Mouse (Mus musculus) liver, embryonic 11.5 days (tissue): ENCODE results near the gene Rhox2c. TPM values are rescaled to one million over a fixed set of nuclear protein-coding genes. Genes with fewer than 3 reads are reported as not detected.
"Not testable (repeated sequence)": the region's sequence is repeated elsewhere in the genome, so short reads cannot be mapped to it uniquely, and the experiment has no call there.

Experiments used
- ATAC-seq: fragments of 200-750 bp; cut with Nextera tagmentation; replicated peaks from 2 replicates; pipeline ENCODE4 v1.8.0; 2017; ENCODE audit warnings: moderate number of reproducible peaks, mild to moderate bottlenecking, moderate TSS enrichment, moderate library complexity; ENCODE audit not compliant: low FRiP score
- DNase-seq: peaks from one replicate; pipeline ENCODE4 v3.0.0-alpha.2; 2017; ENCODE audit warnings: low spot score
- H3K27ac ChIP-seq: fragments of 300-500 bp; sonication (generic); 2 replicates; pipeline ENCODE4 v1.5.1; 2014; ENCODE audit warnings: mild to moderate bottlenecking, low read depth, low read length, control low read depth
- H3K27me3 ChIP-seq: fragments of 300-500 bp; sonication (generic); replicated peaks from 2 replicates; pipeline ENCODE4 v1.6.1; 2014; ENCODE audit warnings: low read length, mixed read lengths; ENCODE audit not compliant: control insufficient read depth, insufficient read depth
- H3K36me3 ChIP-seq: fragments of 300-500 bp; sonication (generic); 2 replicates; pipeline ENCODE4 v1.6.1; 2014; ENCODE audit warnings: mild to moderate bottlenecking, low read length, moderate library complexity, mixed read lengths; ENCODE audit not compliant: control insufficient read depth, insufficient read depth
- H3K4me1 ChIP-seq: fragments of 300-500 bp; sonication (generic); replicated peaks from 2 replicates; pipeline ENCODE4 v1.6.1; 2014; ENCODE audit warnings: low read length, mixed read lengths; ENCODE audit not compliant: control insufficient read depth, insufficient read depth
- H3K4me2 ChIP-seq: fragments of 300-500 bp; sonication (generic); 2 replicates; pipeline ENCODE4 v1.6.1; 2014; ENCODE audit warnings: mild to moderate bottlenecking, control low read depth, moderate library complexity
- H3K4me3 ChIP-seq: fragments of 300-500 bp; sonication (generic); 2 replicates; pipeline ENCODE4 v1.5.1; 2014; ENCODE audit warnings: low read depth, low read length, control low read depth
- H3K9ac ChIP-seq: fragments of 300-500 bp; sonication (generic); 2 replicates; pipeline ENCODE4 v1.6.1; 2014; ENCODE audit warnings: low read depth, low read length, control low read depth
- H3K9me3 ChIP-seq: fragments of 300-500 bp; sonication (generic); 2 replicates; pipeline ENCODE4 v1.6.1; 2016; ENCODE audit warnings: low read length, inconsistent platforms, mixed read lengths; ENCODE audit not compliant: control insufficient read depth
- WGBS: fragments of 180-500 bp; shearing (Covaris S2); extraction: QIAGEN DNeasy Blood & Tissue Kit; methylation state at CpG from one replicate; pipeline ENCODE4 v1.1.7; 2014; 5-methylcytosine and 5-hydroxymethylcytosine counted together
- polyA plus RNA-seq: library from polyadenylated mRNA; unstranded; fragments of >200 nt; fragmentation: Nextera tagmentation; extraction: Ambion mirVana; gene quantifications from 2 replicates; pipeline ENCODE4 v1.2.1, GENCODE M21; 2014

The Rhox2c gene
- 0.38 TPM in 1 of 2 replicates, not detected in the other for polyA plus RNA-seq

DNA sequence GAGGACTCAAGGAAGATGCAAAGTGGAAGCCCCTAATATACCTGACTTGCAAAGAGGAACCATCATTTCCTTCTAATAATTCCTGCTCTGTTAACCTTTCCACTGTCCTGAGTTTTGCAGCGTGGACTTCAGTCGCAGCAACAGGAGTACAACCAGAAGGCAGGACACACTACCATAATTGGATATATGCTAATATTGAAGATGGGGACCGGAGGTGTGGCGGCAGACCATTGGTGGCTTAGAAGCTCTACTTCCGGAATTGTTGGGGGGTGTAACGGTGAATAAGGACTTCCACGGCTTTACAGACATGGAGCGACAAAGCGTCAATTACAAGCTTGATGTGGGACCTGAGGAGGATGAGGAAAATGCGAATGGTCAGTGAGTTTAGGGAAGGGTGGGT lies at the start of gene Rhox2c:
Gene Rhox2c, plus strand, starts transcription at position 301 of the 400 bp plus-strand sequence.
- H3K27me3 ChIP-seq: not testable (repeated sequence)

DNA sequence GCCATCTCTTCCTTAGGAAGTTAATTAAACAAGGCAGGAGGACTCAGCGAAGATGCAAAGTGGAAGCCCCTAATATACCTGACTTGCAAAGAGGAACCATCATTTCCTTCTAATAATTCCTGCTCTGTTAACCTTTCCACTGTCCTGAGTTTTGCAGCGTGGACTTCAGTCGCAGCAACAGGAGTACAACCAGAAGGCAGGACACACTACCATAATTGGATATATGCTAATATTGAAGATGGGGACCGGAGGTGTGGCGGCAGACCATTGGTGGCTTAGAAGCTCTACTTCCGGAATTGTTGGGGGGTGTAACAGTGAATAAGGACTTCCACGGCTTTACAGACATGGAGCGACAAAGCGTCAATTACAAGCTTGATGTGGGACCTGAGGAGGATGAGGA lies 41.7 kb upstream of the Rhox2c start, which contains the start of gene Rhox2b:
Gene Rhox2b, plus strand, starts transcription at position 301 of the 400 bp plus-strand sequence.
- not testable (repeated sequence) for H3K4me3 ChIP-seq, DNase-seq, H3K9me3 ChIP-seq, H3K27ac ChIP-seq, H3K4me1 ChIP-seq, H3K36me3 ChIP-seq, H3K9ac ChIP-seq, H3K27me3 ChIP-seq, H3K4me2 ChIP-seq, ATAC-seq
- WGBS: no CpG with 5 or more reads among the region's 9 CpGs

More for the DNA sequence above, at the start of gene Rhox2c:
- H3K9ac ChIP-seq, H3K27ac ChIP-seq, H3K9me3 ChIP-seq, H3K4me2 ChIP-seq, ATAC-seq, H3K36me3 ChIP-seq, DNase-seq, H3K4me3 ChIP-seq, H3K4me1 ChIP-seq: not testable (repeated sequence)
- 92% methylated on average over 7 of the region's 10 CpGs for WGBS

DNA sequence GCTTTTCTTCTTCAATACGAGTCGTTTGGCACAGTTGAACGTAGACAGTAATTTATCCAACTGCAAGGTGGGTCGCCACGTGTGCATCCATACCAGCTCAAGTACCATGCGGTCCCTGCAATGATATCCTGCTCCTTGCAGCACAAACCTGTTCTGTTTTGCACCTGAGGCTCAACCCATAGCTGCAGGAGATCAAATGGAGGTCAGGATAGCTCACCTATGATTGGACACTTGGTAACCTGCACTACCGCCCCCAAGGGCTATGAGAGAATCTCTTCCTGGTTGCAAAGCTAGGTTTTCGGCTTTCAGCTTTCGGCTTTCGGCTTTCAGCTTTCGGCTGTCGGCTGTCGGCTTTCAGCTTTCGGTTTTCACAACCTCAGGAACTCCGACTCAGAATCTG lies 21.3 kb upstream of the Rhox2c start, which contains the start of gene Rhox4b:
Gene Rhox4b, plus strand, starts transcription at position 301 of the 400 bp plus-strand sequence.
- WGBS: 85% methylated on average over 14 of the region's 15 CpGs
- H3K9ac ChIP-seq, H3K4me1 ChIP-seq, H3K4me3 ChIP-seq, H3K4me2 ChIP-seq, DNase-seq, ATAC-seq, H3K36me3 ChIP-seq, H3K27me3 ChIP-seq, H3K27ac ChIP-seq, H3K9me3 ChIP-seq: not testable (repeated sequence)

DNA sequence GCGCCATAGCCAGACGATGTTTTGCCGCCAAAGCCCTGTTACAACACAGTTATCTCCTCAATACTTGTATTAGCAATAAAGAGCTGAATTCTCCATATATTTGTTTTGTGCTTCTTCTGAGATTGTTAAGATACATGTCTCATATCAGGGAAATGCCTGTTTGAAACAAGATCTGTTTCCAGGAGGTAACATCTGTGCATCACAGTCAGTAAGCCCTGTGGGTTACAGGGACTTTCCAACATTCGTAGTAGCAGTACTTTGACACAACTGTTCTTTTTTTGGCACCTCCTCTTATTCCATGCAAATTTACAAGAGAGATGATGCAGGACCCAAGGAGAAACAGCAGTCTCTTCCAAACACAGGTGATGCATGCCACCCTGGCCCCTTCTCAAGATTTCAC lies 4.8 kb downstream of the Rhox2c start, which contains the start of gene Rhox3c:
Gene Rhox3c, plus strand, starts transcription at position 301 of the 400 bp plus-strand sequence.
- not testable (repeated sequence) for H3K4me1 ChIP-seq, H3K27me3 ChIP-seq, H3K36me3 ChIP-seq, H3K27ac ChIP-seq, H3K9me3 ChIP-seq, DNase-seq, H3K4me3 ChIP-seq, H3K9ac ChIP-seq, ATAC-seq, H3K4me2 ChIP-seq
- WGBS: 89% methylated on average over 3 of the region's 4 CpGs

DNA sequence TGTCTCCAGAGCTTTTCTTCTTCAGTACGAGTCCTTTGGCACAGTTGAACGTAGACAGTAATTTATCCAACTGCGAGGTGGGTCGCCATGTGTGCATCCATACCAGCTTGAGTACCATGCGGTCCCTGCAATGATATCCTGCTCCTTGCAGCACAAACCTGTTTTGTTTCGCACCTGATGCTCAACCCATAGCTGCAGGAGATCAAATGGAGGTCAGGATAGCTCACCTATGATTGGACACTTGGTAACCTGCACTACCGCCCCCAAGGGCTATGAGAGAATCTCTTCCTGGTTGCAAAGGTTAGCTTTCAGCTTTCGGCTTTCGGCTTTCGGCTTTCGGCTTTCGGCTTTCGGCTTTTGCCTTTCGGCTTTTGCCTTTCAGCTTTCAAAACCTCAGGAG lies 26.6 kb downstream of the Rhox2c start, which contains the start of gene Rhox4c:
Gene Rhox4c, plus strand, starts transcription at position 301 of the 400 bp plus-strand sequence.
- not testable (repeated sequence) for H3K4me3 ChIP-seq, H3K9me3 ChIP-seq, DNase-seq, H3K9ac ChIP-seq, ATAC-seq, H3K27ac ChIP-seq, H3K36me3 ChIP-seq, H3K4me2 ChIP-seq, H3K27me3 ChIP-seq, H3K4me1 ChIP-seq
- WGBS: 88% methylated on average over 14 of the region's 14 CpGs

DNA sequence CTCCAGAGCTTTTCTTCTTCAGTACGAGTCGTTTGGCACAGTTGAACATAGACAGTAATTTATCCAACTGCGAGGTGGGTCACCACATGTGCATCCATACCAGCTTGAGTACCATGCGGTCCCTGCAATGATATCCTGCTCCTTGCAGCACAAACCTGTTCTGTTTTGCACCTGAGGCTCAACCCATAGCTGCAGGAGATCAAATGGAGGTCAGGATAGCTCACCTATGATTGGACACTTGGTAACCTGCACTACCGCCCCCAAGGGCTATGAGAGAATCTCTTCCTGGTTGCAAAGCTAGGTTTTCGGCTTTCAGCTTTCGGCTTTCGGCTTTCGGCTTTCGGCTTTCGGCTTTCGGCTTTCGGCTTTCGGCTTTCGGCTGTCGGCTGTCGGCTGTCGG lies 60.6 kb downstream of the Rhox2c start, which contains the start of gene Rhox4d:
Gene Rhox4d, plus strand, starts transcription at position 301 of the 400 bp plus-strand sequence.
- H3K36me3 ChIP-seq, H3K4me1 ChIP-seq, DNase-seq, H3K4me3 ChIP-seq, H3K27ac ChIP-seq, H3K9ac ChIP-seq, H3K27me3 ChIP-seq, H3K9me3 ChIP-seq, ATAC-seq, H3K4me2 ChIP-seq: not testable (repeated sequence)
- 79% methylated on average over 13 of the region's 18 CpGs for whole genome bisulfite sequencing

Other genes with a start within 250 kb of the Rhox2c start
- gene Gm9, start 242.6 kb upstream of the Rhox2c start, polyA plus RNA-seq: not detected in 2 replicates
- not detected in 2 replicates for gene Rhox1, start 231.4 kb upstream of the Rhox2c start, polyA plus RNA-seq
- not detected in 2 replicates for gene Rhox2a, start 208.7 kb upstream of the Rhox2c start, polyA plus RNA-seq
- not detected in 2 replicates for gene Rhox3a, start 203.8 kb upstream of the Rhox2c start, polyA plus RNA-seq
- not detected in 2 replicates for gene Rhox4a, start 188.3 kb upstream of the Rhox2c start, polyA plus RNA-seq
- gene Rhox3a2, start 73.7 kb upstream of the Rhox2c start, polyA plus RNA-seq: not detected in 2 replicates
- not detected in 2 replicates for gene Rhox4a2, start 62.8 kb upstream of the Rhox2c start, polyA plus RNA-seq
- not detected in 2 replicates for gene Rhox2b, start 41.6 kb upstream of the Rhox2c start, polyA plus RNA-seq
- gene Rhox4b, start 21.2 kb upstream of the Rhox2c start, polyA plus RNA-seq: 0.08 TPM in 1 of 2 replicates, not detected in the other
- gene Rhox3c, start 4.9 kb downstream of the Rhox2c start, polyA plus RNA-seq: not detected in 2 replicates
- not detected in 2 replicates for gene Rhox4c, start 26.7 kb downstream of the Rhox2c start, polyA plus RNA-seq
- not detected in 2 replicates for gene Rhox2d, start 39.7 kb downstream of the Rhox2c start, polyA plus RNA-seq
- gene Rhox4d, start 60.7 kb downstream of the Rhox2c start, polyA plus RNA-seq: not detected in 2 replicates
- gene Rhox2e, start 76.8 kb downstream of the Rhox2c start, polyA plus RNA-seq: not detected in 2 replicates
- not detected in 2 replicates for gene Rhox3e, start 88.3 kb downstream of the Rhox2c start, polyA plus RNA-seq
- not detected in 2 replicates for gene Rhox4e, start 103.7 kb downstream of the Rhox2c start, polyA plus RNA-seq
- gene Rhox2f, start 117.7 kb downstream of the Rhox2c start, polyA plus RNA-seq: not detected in 2 replicates
- gene Rhox3f, start 127.3 kb downstream of the Rhox2c start, polyA plus RNA-seq: not detected in 2 replicates
- not detected in 2 replicates for gene Rhox4f, start 154.0 kb downstream of the Rhox2c start, polyA plus RNA-seq
- gene Rhox3g, start 174.9 kb downstream of the Rhox2c start, polyA plus RNA-seq: not detected in 2 replicates
- gene Rhox2g, start 189.8 kb downstream of the Rhox2c start, polyA plus RNA-seq: not detected in 2 replicates
- gene Rhox4g, start 197.6 kb downstream of the Rhox2c start, polyA plus RNA-seq: not detected in 2 replicates
- not detected in 2 replicates for gene Rhox3h, start 215.1 kb downstream of the Rhox2c start, polyA plus RNA-seq
- not detected in 2 replicates for gene Rhox2h, start 219.6 kb downstream of the Rhox2c start, polyA plus RNA-seq